Mouse (Mus musculus) lung, postnatal 0 days (tissue): Measurements from ENCODE around the gene Spam1.

Experiments
- CTCF ChIP-seq: IDR thresholded peaks from 2 replicates; pipeline ENCODE4 v1.5.1; 2016; ENCODE audit warnings: antibody characterized with exemption, mild to moderate bottlenecking
- EP300 ChIP-seq: IDR thresholded peaks from 2 replicates; pipeline ENCODE4 v1.6.1; 2016; ENCODE audit warnings: antibody characterized with exemption, mild to moderate bottlenecking, control low read depth

DNA sequence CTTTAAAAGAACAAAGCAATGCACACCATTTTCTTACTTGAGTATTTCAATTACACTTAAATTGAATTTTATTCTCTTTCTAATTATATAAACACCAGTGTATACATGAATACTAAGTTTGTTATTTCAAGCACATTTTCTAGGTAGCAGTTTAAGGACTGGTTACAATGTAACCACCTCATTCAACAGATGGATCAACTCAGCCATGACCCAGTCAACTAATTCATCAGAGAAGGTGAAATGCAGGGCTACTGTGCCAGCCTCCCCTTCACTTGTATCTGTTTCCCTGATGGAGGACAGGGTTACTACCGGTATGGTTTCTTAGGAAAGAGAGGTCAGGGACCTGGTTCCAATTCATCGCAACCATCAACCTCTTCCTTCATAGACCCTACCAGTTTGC, 24.7 kb upstream of the Spam1 start:
- TF ChIP-seq CTCF, result no peak
- TF ChIP-seq EP300, result no peak
